ENCODE assay signal across 10 mouse cellular contexts in genomic region chr16:31459968-31460461, GRCm38 (mm10). TPM values are rescaled to one million over a fixed set of nuclear protein-coding genes. Genes with fewer than 3 reads are reported as not detected.
DNase-seq lines count a peak whose midpoint lies in the region; ATAC-seq lines count a peak whose summit lies in the region.
"Had no signal": no experiment of that assay in that cellular context is flagged by ENCODE, and none has a peak within 500 bp of the region (broad histone marks: within the 10 kb centered on the region; RNA-seq: fewer than 3 reads in every experiment).

No protein-coding gene starts in this region.

- H3K36me3 ChIP-seq in heart, embryonic 10.5 days: no peaks in the 10 kb centered on the region
- no peaks in the 10 kb centered on the region for H3K36me3 ChIP-seq in kidney, embryonic 14.5 days (ENCODE audit: control insufficient read depth, insufficient read depth, low read length)

- H3K9ac ChIP-seq in kidney, embryonic 14.5 days (ENCODE audit: low read depth, low read length): no peak overlapping the region
- H3K9ac ChIP-seq: midbrain, embryonic 12.5 days had no signal

- WGBS in heart, embryonic 10.5 days: 16% methylated on average over 10 of the region's 10 CpGs
- 24% methylated on average over 10 of the region's 10 CpGs for WGBS in kidney, embryonic 14.5 days

- intact Hi-C loops in heart, postnatal 10 days (cut with DNase I): loop anchor here (2.0 kb wide), 3 partner anchors 205 to 459 kb away; no protein-coding TSS in a partner anchor

- peaks cover 37% of the 10 kb centered on the region for H3K4me1 ChIP-seq in heart, embryonic 10.5 days
- peaks cover 8% of the 10 kb centered on the region; the same call in 1 of the 2 replicates for H3K4me1 ChIP-seq in kidney, embryonic 14.5 days (ENCODE audit: control insufficient read depth, insufficient read depth, low read length)

- DNase-seq in heart, embryonic 10.5 days (ENCODE audit: low spot score): no peak
- no peak for DNase-seq in heart, postnatal 10 days
- peak; percentile 81 for DNase-seq in cerebellum, adult 8-10 months
- peak; percentile 65 for DNase-seq in lung, postnatal 10 days
- no peak for DNase-seq in right cerebral cortex, adult 18-20 months
- no peak for DNase-seq in retina, postnatal 1 day
- no peak for DNase-seq in spleen, postnatal 10 days (ENCODE audit: low spot score in 2 of 2)

- H3K4me3 ChIP-seq in heart, embryonic 10.5 days: peak overlapping the region; percentile 27; the same call in 1 of the 2 replicates
- no peak overlapping the region for H3K4me3 ChIP-seq in kidney, embryonic 14.5 days (ENCODE audit: low read length)
- H3K4me3 ChIP-seq: erythroblast, embryonic 14.5 days; midbrain, embryonic 12.5 days had no signal

- H3K4me2 ChIP-seq in kidney, embryonic 14.5 days (replicated peaks; ENCODE audit: low read depth, low read length): 0 out of 2 replicates have a peak overlapping the region, but pooled peaks have one; percentile 8
- H3K4me2 ChIP-seq: midbrain, embryonic 12.5 days had no signal

- peak overlapping the region; percentile 38; the same call in 1 of the 2 replicates for H3K27ac ChIP-seq in heart, embryonic 10.5 days
- H3K27ac ChIP-seq in kidney, embryonic 14.5 days (ENCODE audit: low read depth, low read length): no peak overlapping the region
- H3K27ac ChIP-seq: midbrain, embryonic 12.5 days had no signal

- peak; percentile 68 for ATAC-seq in kidney, embryonic 14.5 days (ENCODE audit: low FRiP score, low TSS enrichment)

- no peaks in the 10 kb centered on the region for H3K9me3 ChIP-seq in heart, embryonic 10.5 days
- no peaks in the 10 kb centered on the region for H3K9me3 ChIP-seq in kidney, embryonic 14.5 days (ENCODE audit: control insufficient read depth, low read length)
- H3K9me3 ChIP-seq: midbrain, embryonic 12.5 days had no signal

- peaks cover 27% of the 10 kb centered on the region for H3K27me3 ChIP-seq in heart, embryonic 10.5 days (ENCODE audit: insufficient read depth, poor library complexity, severe bottlenecking)
- H3K27me3 ChIP-seq in kidney, embryonic 14.5 days (ENCODE audit: control insufficient read depth, insufficient read depth, low read length): no peaks in the 10 kb centered on the region

RNA-seq across cellular contexts. Expression of gene Bdh1, which starts 37.9 kb away (rescaled TPM):
- polyA plus RNA-seq in heart, embryonic 10.5 days (2016; fragmentation: Nextera tagmentation; extraction: Ambion mirVana): 10.7 and 13.8 TPM in 2 replicates
- under 1 TPM; 0.77 TPM for total RNA-seq in heart, postnatal 10 days (2021)
- 8.0 and 16.5 TPM in 2 replicates for polyA plus RNA-seq in kidney, embryonic 14.5 days (2014; fragmentation: Nextera tagmentation; extraction: Ambion mirVana)

Comparison
In these comparisons a context has a peak if more than half of its experiments do, and no peak if none do; other contexts are left out.
1. DNase-seq: peak in cerebellum, adult 8-10 months (single experiment) and lung, postnatal 10 days (single experiment); none in heart, embryonic 10.5 days (single experiment), heart, postnatal 10 days (0 of 2), right cerebral cortex, adult 18-20 months (single experiment), retina, postnatal 1 day (single experiment) and spleen, postnatal 10 days (0 of 2).